Mouse (Mus musculus) stomach, postnatal 0 days (tissue): ENCODE data around the gene Efnb2. TPM values are rescaled to one million over a fixed set of nuclear protein-coding genes. Genes with fewer than 3 reads are reported as not detected.
A peak's percentile ranks its signal among the peaks of the same experiment; 100 is the strongest.

Source experiments
- ATAC-seq: fragments of 200-750 bp; cut with Nextera tagmentation; 2 replicates; pipeline ENCODE4 v1.8.0; 2017; ENCODE audit not compliant: low FRiP score, low TSS enrichment
- DNase-seq: peaks from one replicate; pipeline ENCODE4 v3.0.0-alpha.2; 2016; ENCODE audit warnings: low spot score
- H3K27ac ChIP-seq: fragments of 300-500 bp; sonication (generic); replicated peaks from 2 replicates; pipeline ENCODE4 v1.5.1; 2014; ENCODE audit warnings: mild to moderate bottlenecking, control low read depth
- H3K27me3 ChIP-seq: fragments of 300-500 bp; sonication (generic); 2 replicates; pipeline ENCODE4 v1.6.1; 2014; ENCODE audit warnings: low read length; ENCODE audit not compliant: control insufficient read depth, insufficient read depth
- H3K36me3 ChIP-seq: fragments of 300-500 bp; sonication (generic); 2 replicates; pipeline ENCODE4 v1.6.1; 2014; ENCODE audit warnings: low read length, mixed read lengths; ENCODE audit not compliant: control insufficient read depth, insufficient read depth
- H3K4me1 ChIP-seq: fragments of 300-500 bp; sonication (generic); replicated peaks from 2 replicates; pipeline ENCODE4 v1.6.1; 2014; ENCODE audit warnings: antibody characterized with exemption; ENCODE audit not compliant: control insufficient read depth, insufficient read depth
- H3K4me2 ChIP-seq: fragments of 300-500 bp; sonication (generic); replicated peaks from 2 replicates; pipeline ENCODE4 v1.6.1; 2014; ENCODE audit warnings: low read depth, mild to moderate bottlenecking, control low read depth, moderate library complexity
- H3K4me3 ChIP-seq: fragments of 300-500 bp; sonication (generic); 2 replicates; pipeline ENCODE4 v1.5.1; 2014; ENCODE audit warnings: low read depth, low read length, control low read depth
- H3K9ac ChIP-seq: fragments of 300-500 bp; sonication (generic); 2 replicates; pipeline ENCODE4 v1.6.1; 2014; ENCODE audit warnings: mild to moderate bottlenecking, low read length, control low read depth, mixed read lengths
- H3K9me3 ChIP-seq: fragments of 300-500 bp; sonication (generic); 2 replicates; pipeline ENCODE4 v1.6.1; 2016; ENCODE audit warnings: low read length; ENCODE audit not compliant: control insufficient read depth
- CTCF ChIP-seq: IDR thresholded peaks from 2 replicates; pipeline ENCODE4 v1.5.1; 2016; ENCODE audit warnings: antibody characterized with exemption, low read depth, mild to moderate bottlenecking, moderate library complexity
- EP300 ChIP-seq: optimal IDR thresholded peaks from 2 replicates; pipeline ENCODE3; 2016; ENCODE audit warnings: antibody characterized with exemption
- WGBS: fragments of 180-500 bp; shearing (Covaris S2); extraction: QIAGEN DNeasy Blood & Tissue Kit; methylation state at CpG from one replicate; pipeline ENCODE4 v1.1.7; 2014; 5-methylcytosine and 5-hydroxymethylcytosine counted together
- polyA plus RNA-seq: library from polyadenylated mRNA; unstranded; fragments of >200 nt; fragmentation: Nextera tagmentation; extraction: Ambion mirVana; gene quantifications from 2 replicates; pipeline ENCODE4 v1.2.1, GENCODE M21; 2015

The Efnb2 gene
- polyA plus RNA-seq, 1 experiment from 2014 or later: 7.2 TPM

DNA sequence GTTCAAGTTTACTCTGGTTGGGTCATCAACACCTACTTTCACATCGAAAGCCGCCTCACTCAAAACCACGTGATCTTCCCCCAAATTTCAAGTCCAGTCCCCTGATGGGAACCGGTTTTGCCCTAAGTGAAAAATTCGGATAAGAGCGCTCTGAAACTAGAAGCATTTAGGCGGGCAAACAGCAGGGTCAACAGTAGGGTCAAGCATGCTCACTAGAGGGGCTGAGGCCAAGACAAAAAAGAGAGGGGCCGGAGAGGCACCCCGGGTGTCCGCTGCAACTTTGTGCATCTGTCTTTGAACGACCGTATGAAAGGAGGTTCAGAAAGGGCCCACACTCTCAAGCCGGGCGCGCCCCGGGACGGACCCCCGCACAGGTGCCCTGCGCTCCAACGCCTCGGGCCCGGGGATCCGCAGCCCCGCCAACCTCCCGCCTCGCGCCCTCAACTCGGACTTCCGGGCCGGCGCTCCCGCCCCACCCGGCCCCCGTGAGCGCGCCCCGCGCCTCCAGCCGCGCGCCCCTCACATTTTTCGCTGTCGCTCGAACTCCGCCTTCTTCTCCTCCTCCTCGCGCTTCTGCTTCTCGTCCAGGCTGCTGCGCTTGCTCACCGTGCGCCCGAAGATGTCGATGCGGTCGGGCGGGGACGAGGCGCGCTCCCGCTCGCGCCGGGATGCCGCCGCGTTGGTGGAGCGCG is 28.6 kb upstream of the Efnb2 start:
- Histone ChIP-seq H3K9me3 (no peaks in the 10 kb centered on the region), H3K27me3 (no peaks in the 10 kb centered on the region), H3K4me3 (peak overlapping the region; percentile 84), H3K4me1 (0 out of 2 replicates have a peak, but pooled peaks cover 6% of the 10 kb centered on the region), H3K9ac (peak overlapping the region; percentile 100), H3K27ac (peak overlapping the region; percentile 98), H3K4me2 (peak overlapping the region; percentile 65), H3K36me3 (no peaks in the 10 kb centered on the region)
- ATAC-seq (peak; percentile 77), DNase-seq (peak; percentile 76)
- TF ChIP-seq CTCF (no peak), EP300 (no peak)
- under 1% methylated on average over 65 of the region's 68 CpGs for WGBS

DNA sequence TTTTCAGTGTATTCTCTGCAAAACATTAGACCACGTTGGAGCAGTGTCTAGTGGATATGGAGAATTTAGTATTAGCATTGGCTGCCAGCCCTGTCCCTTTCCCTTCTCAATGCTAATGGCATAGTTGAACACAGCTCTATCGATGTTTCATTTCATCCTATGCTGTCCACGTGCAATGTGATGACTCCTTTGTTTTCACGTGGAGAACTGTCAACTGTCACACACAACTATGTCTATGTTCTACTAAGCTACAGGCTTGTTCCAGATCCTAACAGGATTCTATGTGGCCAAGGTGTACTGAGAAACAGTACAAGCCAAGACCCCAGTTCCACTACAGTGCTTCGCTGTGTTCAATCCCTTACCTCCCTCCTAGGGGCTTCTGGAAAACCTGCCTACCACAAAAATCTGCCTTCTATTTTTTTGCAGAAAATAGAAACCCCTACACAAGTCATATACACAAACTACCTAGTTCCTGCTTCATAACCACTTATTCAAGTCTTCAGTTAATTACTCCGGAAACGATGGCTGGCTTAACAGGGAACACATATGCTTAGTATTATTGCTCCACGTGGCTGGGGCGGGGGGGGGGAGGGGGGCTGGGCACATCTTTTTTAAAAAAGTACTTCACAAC is 27.9 kb upstream of the Efnb2 start:
- Histone ChIP-seq H3K9ac (peak overlapping the region; percentile 100), H3K4me1 (0 out of 2 replicates have a peak, but pooled peaks cover 6% of the 10 kb centered on the region), H3K4me3 (peak overlapping the region; percentile 84), H3K9me3 (no peaks in the 10 kb centered on the region), H3K27me3 (no peaks in the 10 kb centered on the region), H3K27ac (no peak overlapping the region), H3K36me3 (no peaks in the 10 kb centered on the region), H3K4me2 (peak overlapping the region; percentile 65)
- 0 out of 2 replicates have a peak, but pooled peaks have one; percentile 2 for ATAC-seq
- DNase-seq: no peak
- TF ChIP-seq CTCF (no peak), EP300 (no peak)
- WGBS: 6% methylated on average over 9 of the region's 9 CpGs

DNA sequence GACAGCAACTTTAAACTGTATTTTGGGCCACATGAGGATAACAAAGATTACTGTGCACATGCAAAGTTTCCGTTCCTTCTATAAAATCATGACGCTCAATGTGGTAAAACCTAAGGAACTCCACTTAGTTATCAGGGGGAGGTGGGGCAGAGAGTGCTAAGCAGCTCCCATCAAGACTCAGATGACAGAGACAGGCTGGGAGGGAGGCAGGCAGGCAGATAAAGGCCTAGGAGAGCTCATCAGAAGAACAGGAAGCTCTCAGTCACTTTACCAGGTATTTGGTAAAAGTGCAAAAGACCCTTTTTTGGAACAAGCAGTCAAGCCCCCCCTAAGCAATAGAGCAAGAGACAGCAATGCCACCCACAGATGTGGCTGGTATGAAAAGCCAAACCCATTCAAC is 24.5 kb upstream of the Efnb2 start:
- TF ChIP-seq CTCF (no peak), EP300 (no peak)
- DNase-seq (no peak), ATAC-seq (no peak)
- Histone ChIP-seq H3K4me2 (no peak overlapping the region), H3K27me3 (no peaks in the 10 kb centered on the region), H3K4me3 (no peak overlapping the region), H3K36me3 (peaks cover 9% of the 10 kb centered on the region), H3K9me3 (no peaks in the 10 kb centered on the region), H3K9ac (no peak overlapping the region), H3K4me1 (0 out of 2 replicates have a peak, but pooled peaks cover 6% of the 10 kb centered on the region), H3K27ac (no peak overlapping the region)
- WGBS: 58% methylated on average over 2 of the region's 2 CpGs

- H3K4me1 ChIP-seq: 0 out of 2 replicates have a peak, but pooled peaks cover 6% of the 10 kb centered on the region
- no peak overlapping the region for H3K27ac ChIP-seq
- 56% methylated on average over 3 of the region's 3 CpGs for WGBS
- no peak for TF ChIP-seq EP300
- no peak for TF ChIP-seq CTCF
- no peak overlapping the region for H3K4me3 ChIP-seq
- H3K9me3 ChIP-seq: no peaks in the 10 kb centered on the region
- H3K27me3 ChIP-seq: no peaks in the 10 kb centered on the region
- ATAC-seq (no peak), DNase-seq (no peak)
- H3K36me3 ChIP-seq: peaks cover 15% of the 10 kb centered on the region
- no peak overlapping the region for H3K4me2 ChIP-seq
- H3K9ac ChIP-seq: no peak overlapping the region
Observed at GRCm38 (mm10) chr8:8682697-8683096, 21.7 kb upstream of the Efnb2 start.

- Histone ChIP-seq H3K9ac (no peak overlapping the region), H3K27ac (no peak overlapping the region), H3K4me1 (no peaks in the 10 kb centered on the region), H3K36me3 (peaks cover 14% of the 10 kb centered on the region), H3K4me2 (no peak overlapping the region), H3K9me3 (no peaks in the 10 kb centered on the region), H3K27me3 (no peaks in the 10 kb centered on the region), H3K4me3 (no peak overlapping the region)
- DNase-seq: no peak
- no peak for ATAC-seq
- TF ChIP-seq CTCF (peak; percentile 16; the same call in 1 of the 2 replicates), EP300 (no peak)
- WGBS: 89% methylated on average over 3 of the region's 3 CpGs
Observed at GRCm38 (mm10) chr8:8678236-8678635, 17.2 kb upstream of the Efnb2 start.

- H3K27ac ChIP-seq: no peak overlapping the region
- H3K4me2 ChIP-seq: no peak overlapping the region
- no peak overlapping the region for H3K4me3 ChIP-seq
- TF ChIP-seq CTCF: no peak
- TF ChIP-seq EP300: no peak
- DNase-seq (no peak), ATAC-seq (no peak)
- no peak overlapping the region for H3K9ac ChIP-seq
- H3K36me3 ChIP-seq: peaks cover 5% of the 10 kb centered on the region; the same call in 1 of the 2 replicates
- H3K4me1 ChIP-seq: no peaks in the 10 kb centered on the region
- H3K9me3 ChIP-seq: no peaks in the 10 kb centered on the region
- WGBS: 79% methylated on average over 5 of the region's 5 CpGs
- no peaks in the 10 kb centered on the region for H3K27me3 ChIP-seq
Observed at GRCm38 (mm10) chr8:8674864-8675263, 13.8 kb upstream of the Efnb2 start.
